Mouse (Mus musculus) layer of hippocampus, adult 8-10 months (tissue): ENCODE measurements around the gene Ddc. TPM values are rescaled to one million over a fixed set of nuclear protein-coding genes. Genes with fewer than 3 reads are reported as not detected.
A peak's percentile ranks its signal among the peaks of the same experiment; 100 is the strongest.

Experiments
- DNase-seq, 2 experiments: peaks; one replicate each; pipeline ENCODE4 v3.0.0; 2022; ENCODE audit warnings: low spot score in 2 of 2
- total RNA-seq, 4 experiments: library from RNA; stranded (reverse); gene quantifications; 2 replicates each; pipeline ENCODE4 v1.2.4; 2022

Gene Ddc
- total RNA-seq, 4 experiments from 2014 or later: 7.4 to 11.0 (median 9.1) TPM

GRCm38 (mm10) chr11:11794626-11795025 lies 103.3 kb downstream of the Ddc start:
- DNase-seq: no peak

GRCm38 (mm10) chr11:11788521-11788974 lies 109.4 kb downstream of the Ddc start:
- DNase-seq: peak; percentile 25 to 75

GRCm38 (mm10) chr11:11785457-11785856 lies 112.5 kb downstream of the Ddc start:
- no peak for DNase-seq

- DNase-seq: no peak
Observed at GRCm38 (mm10) chr11:11781728-11782127, 116.2 kb downstream of the Ddc start.

- DNase-seq: no peak
Observed at GRCm38 (mm10) chr11:11778345-11778744, 119.6 kb downstream of the Ddc start.

- DNase-seq: no peak
Observed at GRCm38 (mm10) chr11:11777796-11778195, 120.1 kb downstream of the Ddc start.

GRCm38 (mm10) chr11:11777246-11777645 lies 120.7 kb downstream of the Ddc start:
- DNase-seq: no peak

- DNase-seq: no peak
Observed at GRCm38 (mm10) chr11:11776822-11777174, 121.1 kb downstream of the Ddc start.

- no peak for DNase-seq
Observed at GRCm38 (mm10) chr11:11776071-11776821, 121.7 kb downstream of the Ddc start.

- DNase-seq: no peak
Observed at GRCm38 (mm10) chr11:11774893-11775292, 123.1 kb downstream of the Ddc start.

GRCm38 (mm10) chr11:11774384-11774783 lies 123.6 kb downstream of the Ddc start:
- no peak for DNase-seq

- no peak for DNase-seq
Observed at GRCm38 (mm10) chr11:11772196-11772595, 125.7 kb downstream of the Ddc start.

GRCm38 (mm10) chr11:11770691-11771090 lies 127.3 kb downstream of the Ddc start:
- no peak for DNase-seq

- DNase-seq: no peak
Observed at GRCm38 (mm10) chr11:11769281-11769680, 128.7 kb downstream of the Ddc start.

- DNase-seq: no peak
Observed at GRCm38 (mm10) chr11:11768057-11768456, 129.9 kb downstream of the Ddc start.

- no peak for DNase-seq
Observed at GRCm38 (mm10) chr11:11766736-11767135, 131.2 kb downstream of the Ddc start.

- DNase-seq: no peak
Observed at GRCm38 (mm10) chr11:11766105-11766504, 131.8 kb downstream of the Ddc start.

- no peak for DNase-seq
Observed at GRCm38 (mm10) chr11:11765414-11765813, 132.5 kb downstream of the Ddc start.

Other genes starting within 250 kb of the Ddc start
- 10 to 100 TPM in 2 of 4 experiments, 1 to 10 TPM in 2; 1.5 to 10.9 (median 6.8) TPM for gene Ikzf1, start 213.1 kb downstream of the Ddc start, total RNA-seq
- under 1 TPM; 0.35 to 0.89 (median 0.76) TPM for gene Fignl1, start 89.2 kb downstream of the Ddc start, total RNA-seq
- gene Grb10, start 140.5 kb upstream of the Ddc start, total RNA-seq: 10 to 100 TPM; 28.0 to 36.2 (median 32.3) TPM